Mouse (Mus musculus) granulocyte monocyte progenitor cell, adult 5-6 weeks (primary cell): ENCODE measurements around the gene Fam117a. TPM values are rescaled to one million over a fixed set of nuclear protein-coding genes. Genes with fewer than 3 reads are reported as not detected.
A peak's percentile ranks its signal among the peaks of the same experiment; 100 is the strongest.

ENCODE experiments used
- ATAC-seq: replicated peaks from 2 replicates; pipeline ENCODE4 v1.8.0; 2016; ENCODE audit warnings: mild to moderate bottlenecking, moderate TSS enrichment, inconsistent platforms; ENCODE audit not compliant: poor library complexity, severe bottlenecking
- total RNA-seq, 2 experiments: library from RNA; stranded (forward) in 1 of 2; stranded (reverse) in 1 of 2; fragments of 200-712, 200-1000 nt in 1 of 2; fragments of >200 nt in 1 of 2; fragmentation: Nextera tagmentation in 1 of 2; gene quantifications; 2 replicates each; pipeline ENCODE4 v1.2.3; 2014 to 2017

Gene Fam117a
- total RNA-seq, 2 experiments from 2014 or later, result 90.2 to 127 TPM

GRCm38 (mm10) chr11:95356469-95357273 is 19.9 kb downstream of the Fam117a start:
- ATAC-seq, result peak; percentile 67

GRCm38 (mm10) chr11:95358263-95358662 is 21.4 kb downstream of the Fam117a start:
- no peak for ATAC-seq

DNA sequence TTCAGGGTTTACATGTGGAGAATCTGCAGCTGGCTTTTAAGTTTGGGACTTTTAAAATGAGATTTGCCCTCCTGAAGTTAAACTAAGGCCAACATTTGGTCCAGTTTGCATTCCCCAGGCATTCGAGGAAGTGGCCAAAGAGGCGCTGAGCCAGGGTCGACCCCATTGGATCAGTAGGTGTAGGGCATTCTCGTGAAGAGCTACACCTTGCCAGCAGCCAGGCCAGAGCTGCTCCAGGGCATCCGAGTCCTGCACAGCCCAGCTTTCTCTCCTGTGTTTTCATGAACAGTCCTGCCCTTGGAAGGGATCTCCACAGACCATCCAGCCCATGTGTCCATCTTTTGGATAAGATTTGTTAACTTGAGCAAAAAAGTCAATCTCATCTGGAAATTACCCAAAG is 27.6 kb downstream of the Fam117a start:
- no peak for ATAC-seq

DNA sequence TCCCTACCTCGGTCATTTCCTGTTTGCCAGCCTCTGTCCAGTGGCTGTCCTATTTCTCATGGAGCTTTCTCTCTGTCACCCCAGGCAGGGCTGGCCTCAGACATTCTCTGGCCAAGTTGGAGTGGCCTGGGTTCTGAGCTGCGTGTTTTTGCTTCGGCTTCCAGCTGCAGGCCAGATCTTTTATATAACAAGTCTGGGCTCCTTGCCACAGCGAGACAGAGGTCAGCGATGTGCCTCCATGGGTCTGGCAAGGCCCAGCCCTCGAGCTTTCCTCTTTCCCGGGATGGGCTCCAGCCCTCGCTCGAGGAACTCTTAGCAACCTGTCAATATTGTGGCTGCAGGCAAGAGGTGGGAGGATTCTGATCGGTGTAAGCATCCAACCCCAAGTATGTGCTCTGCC is 28.8 kb downstream of the Fam117a start:
- no peak for ATAC-seq

GRCm38 (mm10) chr11:95366280-95366897 is 29.6 kb downstream of the Fam117a start:
- ATAC-seq, result peak; percentile 12; the same call in 1 of the 2 replicates

- ATAC-seq, result peak; percentile 52
These were observed 30.4 kb downstream of the Fam117a start for GRCm38 (mm10) chr11:95367011-95367735.

GRCm38 (mm10) chr11:95368231-95368823 is 31.5 kb downstream of the Fam117a start:
- no peak for ATAC-seq

DNA sequence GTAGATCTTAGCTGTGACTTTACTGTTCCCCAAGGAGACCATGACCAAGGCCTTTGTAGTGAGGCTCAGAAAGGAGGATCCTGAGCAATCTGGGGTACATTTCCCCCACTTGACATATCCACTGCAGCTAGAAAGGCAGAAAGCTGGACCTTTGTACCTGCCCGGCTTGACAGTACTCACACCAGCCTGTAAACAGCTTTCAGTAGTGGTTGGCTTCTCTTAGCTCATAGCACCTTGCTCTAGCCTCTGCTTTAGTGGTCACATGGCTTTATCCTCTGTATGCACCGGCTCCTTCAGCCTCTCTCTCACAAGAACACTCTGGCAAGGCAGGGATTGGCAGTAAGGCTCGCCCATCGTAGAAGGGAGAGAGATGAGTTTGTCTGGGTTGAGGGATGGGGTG is 32.1 kb downstream of the Fam117a start:
- no peak for ATAC-seq

- ATAC-seq, result peak; percentile 36
These were observed 33.4 kb downstream of the Fam117a start for GRCm38 (mm10) chr11:95369964-95370890.

- ATAC-seq, result no peak
These were observed 34.4 kb downstream of the Fam117a start for GRCm38 (mm10) chr11:95371182-95371581.

DNA sequence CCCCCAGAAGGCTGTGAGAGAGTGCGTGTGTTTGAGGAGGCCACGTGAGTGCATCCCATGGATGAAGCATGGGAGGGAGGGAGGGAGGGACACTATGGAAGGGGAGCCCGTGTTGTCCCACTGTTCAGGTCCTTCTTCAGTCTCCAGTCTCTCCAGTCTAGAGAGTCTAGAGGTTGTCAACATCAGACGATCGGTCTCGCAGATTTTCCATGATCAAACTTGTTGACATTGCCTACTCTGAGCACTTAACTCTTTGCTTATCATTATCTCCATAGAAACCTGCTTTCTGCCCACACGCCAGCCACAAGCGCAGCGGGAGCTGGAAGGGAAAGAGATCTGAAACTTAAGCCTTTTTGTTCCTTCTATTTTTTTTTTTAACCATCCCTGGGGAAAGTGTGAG is 42.1 kb downstream of the Fam117a start:
- ATAC-seq, result no peak

GRCm38 (mm10) chr11:95379552-95379951 is 42.7 kb downstream of the Fam117a start:
- ATAC-seq, result no peak

DNA sequence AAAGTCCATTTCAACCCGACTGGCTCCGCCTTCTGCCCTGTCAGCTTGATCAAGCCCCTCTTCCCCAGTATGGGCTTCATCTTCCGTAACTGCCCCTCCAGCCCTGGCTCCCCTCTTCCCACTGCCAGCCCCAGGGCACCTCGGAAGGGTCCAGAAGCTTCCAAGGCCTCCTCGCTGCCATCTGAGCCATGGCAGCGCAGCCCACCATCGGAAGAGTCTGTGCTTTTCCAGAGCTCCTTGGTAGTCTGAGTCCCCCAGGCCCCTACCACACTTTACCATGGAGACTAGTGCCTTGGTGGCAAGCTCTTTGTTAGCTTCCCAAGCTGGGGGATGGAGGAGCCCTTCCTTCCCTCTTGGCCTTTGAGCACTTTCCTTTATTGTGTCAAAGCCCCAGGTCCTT is 43.9 kb downstream of the Fam117a start:
- ATAC-seq, result no peak

DNA sequence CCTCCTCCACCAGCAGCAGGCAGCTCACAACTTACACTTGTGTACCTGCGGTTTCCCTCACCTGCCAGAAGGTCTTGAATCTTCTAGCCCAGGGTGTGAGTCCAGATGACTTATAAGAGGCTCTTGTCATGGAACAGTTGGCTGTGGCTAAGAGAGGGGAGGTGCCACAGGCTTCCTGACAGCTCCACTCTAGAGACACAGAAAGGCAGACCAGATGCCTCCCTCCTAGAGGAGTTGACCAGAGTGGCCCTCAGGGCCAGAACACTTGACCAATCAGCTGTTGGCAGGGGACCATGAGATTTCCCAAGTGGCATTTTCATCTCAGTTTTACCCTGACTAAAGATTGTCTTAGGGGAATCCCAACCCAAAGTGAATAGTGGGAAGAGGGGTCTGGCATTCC is 44.3 kb downstream of the Fam117a start:
- no peak for ATAC-seq

DNA sequence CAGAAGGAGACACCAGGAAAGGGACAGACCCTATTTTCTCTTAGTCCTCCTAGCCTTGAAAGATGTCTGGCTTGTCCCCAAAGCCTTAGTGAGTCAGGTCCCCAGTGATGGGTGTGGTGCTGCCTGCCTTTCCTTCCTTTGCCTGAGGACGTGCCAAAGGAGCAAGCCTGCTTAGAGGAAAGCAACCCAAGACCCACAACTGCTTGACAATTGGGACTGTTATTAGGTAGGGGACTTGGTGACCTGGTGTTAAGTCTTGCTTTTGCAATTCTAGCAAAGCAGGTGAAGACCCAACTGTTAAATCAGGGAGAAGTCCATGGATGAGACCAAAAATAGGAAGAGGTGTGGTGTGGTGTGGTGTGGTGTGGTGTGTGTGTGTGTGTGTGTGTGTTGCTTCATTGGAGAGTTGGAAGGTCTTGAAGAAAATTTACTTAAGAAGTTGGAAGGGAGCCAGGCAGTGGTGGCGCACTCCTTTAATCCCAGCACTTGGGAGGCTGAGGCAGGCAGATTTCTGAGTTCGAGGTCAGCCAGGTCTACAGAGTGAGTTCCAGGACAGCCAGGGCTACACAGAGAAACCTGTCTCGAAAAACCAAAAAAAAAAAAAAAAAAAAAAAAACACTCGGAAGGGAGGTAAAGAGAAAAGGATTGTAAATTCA is 46.6 kb downstream of the Fam117a start:
- no peak for ATAC-seq

- no peak for ATAC-seq
These were observed 47.1 kb downstream of the Fam117a start for GRCm38 (mm10) chr11:95384004-95384318.

DNA sequence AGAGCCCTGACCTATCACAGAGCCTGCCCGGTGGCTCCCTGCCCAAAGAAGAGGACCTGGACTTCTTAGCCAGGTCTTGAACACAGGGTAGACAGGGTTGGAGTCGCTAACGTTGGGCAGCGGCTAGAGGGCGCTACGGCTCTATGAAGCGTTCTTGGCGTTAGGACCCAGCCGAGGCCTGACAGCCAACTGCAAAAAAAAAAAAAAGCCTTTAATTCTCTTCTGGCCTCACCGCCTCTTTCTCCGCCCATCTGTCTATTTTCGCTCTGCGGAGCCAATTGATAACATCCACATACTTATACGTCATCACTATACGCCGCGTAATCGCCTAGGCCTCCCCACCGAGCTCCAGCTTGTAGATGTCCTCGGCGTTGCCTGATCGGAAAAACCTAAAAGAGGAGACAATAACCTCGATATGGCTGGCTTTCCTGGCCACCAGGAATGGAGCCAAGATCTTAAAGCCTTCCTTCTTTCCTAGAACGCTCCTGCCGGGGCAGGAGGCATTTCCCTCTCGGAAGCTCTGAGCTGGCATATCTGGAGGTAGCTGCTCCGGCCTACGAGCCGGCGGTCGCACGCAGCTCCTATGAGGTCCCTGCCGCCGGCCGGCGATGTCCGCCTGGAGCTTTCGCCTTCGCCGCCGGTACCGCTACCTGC is 47.6 kb downstream of the Fam117a start, which contains the start of gene Slc35b1:
Gene Slc35b1 (plus strand): TSS at position 374 of the 654 bp plus-strand sequence.
- peak; percentile 90 for ATAC-seq

DNA sequence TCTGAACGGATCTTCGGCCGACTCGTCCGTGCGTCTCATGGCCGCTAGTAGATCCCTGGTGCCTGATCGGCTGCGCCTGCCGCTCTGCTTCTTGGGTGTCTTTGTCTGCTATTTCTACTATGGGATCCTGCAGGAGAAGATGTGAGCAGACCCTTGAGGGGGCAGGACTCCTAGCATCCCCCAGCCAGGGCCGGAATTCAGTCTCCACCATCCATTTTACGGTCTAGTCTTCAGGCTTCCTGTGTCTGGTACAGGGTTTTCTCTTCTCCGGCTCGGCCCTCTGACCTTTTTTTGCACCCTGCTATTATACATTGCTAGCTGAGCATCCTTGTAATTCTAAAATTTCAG is 48.1 kb downstream of the Fam117a start:
- ATAC-seq, result peak; percentile 12; the same call in 1 of the 2 replicates

DNA sequence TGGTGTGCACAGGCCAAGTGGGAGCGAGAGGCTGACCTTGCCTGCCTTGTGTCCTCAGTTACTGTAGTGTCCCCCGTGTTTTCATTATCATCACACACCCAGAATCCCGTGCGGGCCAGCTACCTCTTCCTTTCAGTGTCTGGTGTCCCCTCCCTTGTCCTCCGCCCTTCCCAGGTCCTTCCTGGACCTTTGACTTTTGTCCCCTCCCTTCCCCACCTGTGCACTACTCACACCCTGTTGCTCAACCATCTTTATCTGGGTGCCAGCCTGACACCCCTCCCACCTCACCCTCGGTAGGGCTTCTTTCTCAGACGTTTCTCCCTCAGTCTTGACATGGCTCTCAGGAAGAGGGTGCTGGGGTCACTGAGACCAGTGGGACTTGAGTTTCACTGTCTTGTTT is 50.5 kb downstream of the Fam117a start:
- no peak for ATAC-seq
